Mouse (Mus musculus) testis, adult 2 months (tissue): Measurements from ENCODE around the gene Arhgap27.

ENCODE experiments used
- CTCF ChIP-seq: fragments of 200-500 bp; IDR thresholded peaks from 2 replicates; pipeline ENCODE4 v1.5.1; 2012; ENCODE audit warnings: low read depth, mild to moderate bottlenecking, inconsistent platforms, low read length, moderate library complexity; ENCODE audit not compliant: control insufficient read depth, insufficient read depth, insufficient replicate concordance
- POLR2A ChIP-seq: fragments of 200-500 bp; IDR thresholded peaks from 2 replicates; pipeline ENCODE4 v1.6.1; 2012; ENCODE audit warnings: low read depth, mild to moderate bottlenecking, inconsistent platforms, low read length, moderate library complexity; ENCODE audit not compliant: control insufficient read depth

DNA sequence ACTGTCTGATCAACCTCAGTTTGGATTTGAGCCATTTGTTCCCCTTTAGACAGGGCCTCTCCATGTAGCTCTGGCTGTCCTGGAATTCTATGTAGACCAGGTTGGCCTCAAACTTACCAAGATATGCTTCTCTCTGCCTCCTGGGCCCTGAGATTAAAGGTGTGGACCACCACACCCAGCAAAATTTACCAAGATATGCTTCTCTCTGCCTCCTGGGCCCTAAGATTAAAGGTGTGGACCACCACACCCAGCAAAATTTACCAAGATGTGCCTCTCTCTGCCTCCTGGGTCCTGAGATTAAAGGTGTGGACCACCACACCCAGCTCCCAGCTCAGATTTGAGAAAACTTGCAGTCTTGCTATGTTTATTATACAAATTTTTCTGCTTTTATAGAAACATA is 41.1 kb upstream of the Arhgap27 start:
- TF ChIP-seq CTCF (no peak), POLR2A (no peak)
